Mouse (Mus musculus) spleen, postnatal 4 days (tissue): ENCODE results near the gene Cacna1c.

ENCODE experiments used
- DNase-seq, 2 experiments: peaks; one replicate each; pipeline ENCODE4 v3.0.0; 2022; ENCODE audit warnings: low spot score in 2 of 2

The Cacna1c gene

GRCm38 (mm10) chr6:118923926-118924325 is 272.3 kb downstream of the Cacna1c start:
- no peak for DNase-seq

DNA sequence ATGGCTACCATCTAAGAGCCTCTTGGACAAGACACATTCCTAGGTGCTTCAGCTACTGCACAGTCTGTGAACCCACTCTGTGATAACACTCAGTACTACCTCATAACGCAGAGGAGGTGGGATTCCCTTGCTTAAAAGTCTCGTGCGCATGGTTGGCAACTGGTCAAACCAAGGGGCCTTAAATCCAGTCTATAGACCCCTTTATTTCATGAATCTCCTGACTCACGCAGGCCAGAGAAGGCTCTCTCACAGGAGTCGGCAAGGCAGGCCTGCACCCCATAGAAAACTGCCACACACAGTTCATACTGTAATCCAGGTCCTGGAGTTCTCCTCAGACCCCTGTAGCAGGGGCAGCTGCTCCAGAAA is 273.0 kb downstream of the Cacna1c start:
- DNase-seq = no peak

DNA sequence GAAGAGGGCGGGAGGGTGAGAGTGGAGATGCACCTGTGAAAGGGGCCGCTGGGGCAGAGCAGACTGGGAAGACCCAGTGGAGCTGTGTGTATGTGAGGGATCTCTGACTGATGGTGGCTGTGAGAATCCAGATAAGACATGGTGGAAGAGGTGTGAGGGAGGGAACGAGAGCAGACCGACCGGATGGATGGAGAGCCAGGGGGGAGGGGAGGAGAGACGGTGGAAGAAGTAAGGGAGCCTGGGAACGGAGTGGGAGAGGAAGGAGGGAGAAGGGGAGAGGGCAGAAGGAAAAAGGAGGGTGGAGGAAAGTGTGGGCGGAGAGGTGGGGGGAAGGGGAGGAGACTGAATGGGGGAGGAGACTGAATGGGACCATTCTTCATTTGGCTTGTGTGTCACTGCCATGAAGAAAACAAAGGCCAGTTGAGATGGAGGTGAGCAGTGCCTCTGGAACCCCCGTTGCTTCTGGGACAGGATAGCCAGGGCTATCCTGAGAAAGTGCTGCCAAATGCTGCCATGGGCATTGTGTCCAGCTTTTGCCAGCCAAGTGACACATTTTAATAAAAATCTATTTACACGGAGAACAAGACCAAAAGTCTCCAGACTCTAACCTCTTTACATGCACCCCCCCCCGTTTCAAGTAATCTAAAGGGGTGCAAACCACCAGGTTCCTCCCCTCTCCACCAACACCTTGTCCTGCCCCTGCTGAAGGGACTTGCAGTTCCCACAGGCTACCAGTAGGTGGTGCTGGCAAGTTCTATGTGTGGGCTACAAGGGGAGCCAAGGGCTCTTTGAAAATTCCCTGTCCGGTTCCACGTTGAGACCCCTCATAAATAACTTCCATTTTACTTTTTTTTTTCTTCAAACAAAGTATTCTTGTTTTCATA is 273.6 kb downstream of the Cacna1c start:
- peak; percentile 51 to 83 for DNase-seq

GRCm38 (mm10) chr6:118908176-118908575 is 288.0 kb downstream of the Cacna1c start:
- DNase-seq = no peak

GRCm38 (mm10) chr6:118907704-118908103 is 288.5 kb downstream of the Cacna1c start:
- no peak for DNase-seq

DNA sequence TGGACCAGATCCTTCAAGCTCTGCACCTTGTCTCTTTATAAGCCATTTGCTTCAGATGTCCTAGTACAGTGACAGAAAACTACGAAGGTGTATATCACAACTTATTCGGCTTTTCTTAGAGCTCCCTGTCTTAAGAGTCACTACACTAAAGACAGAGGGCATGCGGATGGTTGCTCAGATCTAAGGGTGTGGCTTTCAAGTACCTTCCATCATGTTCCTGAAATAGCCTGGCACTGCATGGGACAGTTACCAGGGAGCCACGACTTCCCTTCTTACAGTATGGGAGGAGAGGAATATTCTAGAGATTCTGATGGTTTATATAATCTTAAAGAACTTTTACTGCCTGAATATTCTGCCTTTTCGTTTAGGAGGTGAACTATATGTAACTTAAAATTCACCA is 289.3 kb downstream of the Cacna1c start:
- DNase-seq = no peak

GRCm38 (mm10) chr6:118899688-118900087 is 296.5 kb downstream of the Cacna1c start:
- DNase-seq = no peak

DNA sequence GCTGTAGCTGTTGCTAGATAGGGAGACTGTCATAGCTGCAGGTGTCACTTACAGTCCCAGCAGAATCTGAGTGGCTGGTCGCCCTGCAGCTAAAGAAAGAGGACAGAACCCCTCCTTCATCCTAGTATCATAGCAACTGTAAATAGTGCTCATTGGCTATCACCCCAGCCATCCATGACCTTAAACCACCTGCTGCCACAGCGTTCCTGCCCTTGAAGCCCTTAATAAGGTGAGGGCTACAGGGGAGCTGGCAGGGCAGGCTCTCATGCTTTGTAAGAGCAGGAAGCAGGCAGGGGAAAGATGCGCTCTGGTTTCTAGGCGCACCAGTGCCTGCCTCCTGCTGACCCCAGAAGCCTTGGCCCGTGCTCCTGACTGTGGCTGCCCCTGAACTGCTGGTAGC is 299.1 kb downstream of the Cacna1c start:
- no peak for DNase-seq

GRCm38 (mm10) chr6:118894043-118894442 is 302.2 kb downstream of the Cacna1c start:
- DNase-seq = no peak

DNA sequence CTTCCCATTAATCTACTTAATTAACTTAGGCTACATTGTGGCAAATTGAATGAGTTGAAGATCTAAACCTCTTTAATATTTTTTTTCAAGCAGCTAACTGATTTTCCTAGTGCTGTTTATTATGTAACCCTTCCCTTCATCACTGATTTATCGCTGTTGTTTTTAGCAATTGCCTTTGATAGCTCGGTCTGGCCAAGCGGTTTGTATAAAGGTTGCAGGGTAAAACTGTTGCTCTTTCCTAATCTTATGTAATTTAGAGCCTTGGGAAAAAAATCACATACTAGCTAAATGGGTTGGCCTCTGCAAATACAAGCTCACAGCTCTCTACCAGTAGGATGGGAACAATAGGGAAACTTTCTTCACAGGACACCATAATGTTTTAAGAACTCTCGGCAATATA is 306.8 kb downstream of the Cacna1c start:
- no peak for DNase-seq

DNA sequence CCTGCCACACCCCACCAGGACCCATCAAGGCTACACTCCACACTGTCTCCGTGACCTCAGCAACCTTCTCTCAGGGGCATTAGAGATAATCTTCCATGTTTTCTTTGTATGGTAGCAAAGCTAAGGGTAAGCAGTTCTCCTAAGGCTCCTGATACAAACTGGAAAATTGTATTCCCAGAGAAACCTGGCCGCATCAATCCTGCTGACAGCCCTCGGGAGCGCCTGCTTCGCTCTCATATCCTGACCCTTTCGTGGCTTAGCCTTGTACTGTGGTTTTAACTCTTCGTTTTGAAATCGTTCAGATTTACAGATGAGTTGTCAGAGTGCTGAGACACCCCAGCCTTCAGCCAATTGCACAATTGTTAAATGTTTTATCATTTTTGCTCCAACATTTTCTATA is 309.2 kb downstream of the Cacna1c start:
- DNase-seq = no peak

- DNase-seq = no peak
Observed at GRCm38 (mm10) chr6:118884961-118885360, 311.3 kb downstream of the Cacna1c start.

GRCm38 (mm10) chr6:118884073-118884551 is 312.1 kb downstream of the Cacna1c start:
- DNase-seq = no peak

- no peak for DNase-seq
Observed at GRCm38 (mm10) chr6:118876204-118876603, 320.0 kb downstream of the Cacna1c start.

- no peak for DNase-seq
Observed at GRCm38 (mm10) chr6:118870241-118870841, 325.9 kb downstream of the Cacna1c start.

- no peak for DNase-seq
Observed at GRCm38 (mm10) chr6:118867384-118867783, 328.8 kb downstream of the Cacna1c start.

DNA sequence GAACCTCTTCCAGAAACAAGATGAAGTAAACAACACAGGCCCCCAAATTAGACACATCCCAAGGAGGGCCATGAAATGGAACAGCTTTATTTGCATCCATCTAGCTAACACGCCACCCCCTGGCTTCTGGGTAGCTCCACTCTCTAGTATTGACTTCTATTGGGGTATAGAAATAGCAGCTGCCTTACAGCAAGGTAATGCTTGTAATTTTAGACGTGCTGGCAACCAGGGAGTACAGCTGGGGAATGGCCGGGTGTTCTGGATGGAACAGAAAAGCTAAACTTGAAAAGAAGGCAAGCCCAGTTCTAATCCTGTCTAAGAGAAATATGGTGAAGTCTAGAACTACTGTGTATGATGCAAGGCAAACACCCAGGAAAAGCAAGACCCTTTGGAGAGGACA is 329.3 kb downstream of the Cacna1c start:
- no peak for DNase-seq

- DNase-seq = no peak
Observed at GRCm38 (mm10) chr6:118865777-118866380, 330.3 kb downstream of the Cacna1c start.

DNA sequence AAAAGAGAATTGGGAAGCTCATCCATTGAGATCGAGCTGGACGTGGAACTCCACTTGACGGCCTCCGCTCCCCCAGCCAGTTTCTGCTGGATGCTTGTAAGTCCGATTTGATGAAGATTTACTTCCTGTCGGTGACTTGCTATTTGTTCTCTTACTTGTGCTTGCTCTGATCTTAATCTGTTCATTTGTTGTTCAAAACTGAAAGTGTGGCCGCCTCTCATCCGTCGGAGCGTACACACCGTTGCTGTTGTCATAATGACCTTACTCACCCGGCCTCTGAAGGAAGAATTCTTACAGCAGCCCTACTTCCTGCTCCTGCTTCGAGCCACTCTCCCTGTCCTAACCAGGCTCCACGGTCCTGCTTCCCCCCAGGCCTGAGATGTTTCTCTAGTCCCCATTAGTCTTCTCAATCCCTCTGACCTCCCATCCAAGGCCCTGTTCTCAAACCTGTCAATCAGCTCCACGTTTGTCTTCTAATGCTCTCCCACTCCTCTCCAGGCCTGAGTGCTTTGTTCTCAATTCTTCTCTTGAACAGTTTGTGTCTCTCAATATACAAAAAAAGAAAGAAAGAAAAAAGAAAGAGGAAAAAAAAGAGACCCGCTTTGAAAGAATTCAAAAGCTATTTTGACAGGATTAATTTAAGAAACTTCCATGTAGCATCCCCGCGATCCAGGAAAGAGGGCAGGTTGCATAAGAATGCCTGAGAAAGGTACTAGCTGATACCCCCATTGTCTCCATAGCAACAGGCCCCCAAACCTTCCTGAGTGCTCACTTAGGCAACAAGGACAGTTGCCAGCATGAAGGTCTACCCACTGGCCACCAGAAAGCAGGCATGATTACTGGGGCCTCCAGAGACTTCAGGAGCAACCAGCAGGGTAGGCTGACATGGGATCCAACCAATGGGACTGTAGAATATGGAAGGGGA is 331.3 kb downstream of the Cacna1c start:
- DNase-seq = no peak

- DNase-seq = no peak
Observed at GRCm38 (mm10) chr6:118862727-118863126, 333.5 kb downstream of the Cacna1c start.

- no peak for DNase-seq
Observed at GRCm38 (mm10) chr6:118862091-118862490, 334.1 kb downstream of the Cacna1c start.

GRCm38 (mm10) chr6:118858431-118858830 is 337.8 kb downstream of the Cacna1c start:
- DNase-seq = no peak
